Mouse (Mus musculus) large intestine, adult 2 months (tissue): Measurements from ENCODE around the gene Rem2. TPM values are rescaled to one million over a fixed set of nuclear protein-coding genes. Genes with fewer than 3 reads are reported as not detected.

Experiments
- DNase-seq: peaks from one replicate; pipeline ENCODE4 v3.0.0-alpha.2; 2012; ENCODE audit warnings: low read depth, low spot score
- WGBS: fragments of 180-500 bp; shearing (Covaris S2); methylation state at CpG from one replicate; pipeline ENCODE4 v1.1.7; 2018; 5-methylcytosine and 5-hydroxymethylcytosine counted together
- polyA plus RNA-seq: library from polyadenylated mRNA; depleted of rRNA; stranded (reverse); fragments of >200 nt; gene quantifications from 2 replicates; pipeline ENCODE4 v1.2.3, GENCODE M21; 2012; rRNA removed

The Rem2 gene
- 0.07 and 0.19 TPM in 2 replicates for polyA plus RNA-seq

DNA sequence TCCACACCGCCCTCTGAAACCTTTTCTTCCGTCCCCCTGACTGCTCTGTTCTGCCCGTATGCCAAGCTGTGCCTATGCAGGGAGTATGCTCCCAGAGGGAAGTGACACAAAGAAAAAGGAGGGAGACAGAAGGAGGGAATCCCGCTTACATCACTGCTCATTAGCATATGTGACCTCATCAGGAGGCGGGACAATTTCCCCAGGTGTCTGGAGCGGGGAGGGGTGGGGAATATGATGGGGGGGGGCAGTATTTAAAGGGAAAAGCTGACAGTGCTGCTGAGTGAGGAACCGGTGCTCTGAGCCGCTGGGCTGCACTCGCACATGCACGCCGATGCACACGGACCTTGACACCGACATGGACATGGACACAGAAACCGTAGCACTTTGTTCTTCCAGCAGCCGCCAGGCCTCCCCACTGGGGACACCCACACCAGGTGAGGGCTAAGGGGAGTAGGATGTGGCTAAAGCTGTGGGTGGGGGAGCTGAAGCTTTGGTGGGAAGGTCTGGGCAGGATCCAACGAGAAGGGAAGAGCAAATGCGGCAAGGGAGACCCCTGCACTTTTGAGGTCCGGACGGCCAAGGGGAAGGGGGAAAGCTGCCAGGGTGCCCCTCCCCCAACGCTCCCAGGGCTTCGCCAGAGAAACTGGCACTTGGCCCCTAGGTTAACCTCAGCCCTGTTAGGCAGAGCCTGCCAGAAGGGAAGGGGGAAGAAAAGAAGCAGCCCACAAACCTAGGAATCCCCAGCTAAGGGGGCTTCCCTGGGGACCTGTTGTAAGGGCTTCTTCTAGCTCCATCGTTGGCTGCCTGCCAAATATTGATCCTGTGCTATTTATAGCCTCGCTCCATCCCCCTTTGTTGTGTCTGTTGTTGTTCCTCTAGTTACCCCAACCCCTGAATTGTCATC is at the start of gene Rem2:
TSS of gene Rem2 (plus strand) at position 160 of the 904 bp plus-strand sequence.
- 5% methylated on average over 23 of the region's 23 CpGs for WGBS

DNA sequence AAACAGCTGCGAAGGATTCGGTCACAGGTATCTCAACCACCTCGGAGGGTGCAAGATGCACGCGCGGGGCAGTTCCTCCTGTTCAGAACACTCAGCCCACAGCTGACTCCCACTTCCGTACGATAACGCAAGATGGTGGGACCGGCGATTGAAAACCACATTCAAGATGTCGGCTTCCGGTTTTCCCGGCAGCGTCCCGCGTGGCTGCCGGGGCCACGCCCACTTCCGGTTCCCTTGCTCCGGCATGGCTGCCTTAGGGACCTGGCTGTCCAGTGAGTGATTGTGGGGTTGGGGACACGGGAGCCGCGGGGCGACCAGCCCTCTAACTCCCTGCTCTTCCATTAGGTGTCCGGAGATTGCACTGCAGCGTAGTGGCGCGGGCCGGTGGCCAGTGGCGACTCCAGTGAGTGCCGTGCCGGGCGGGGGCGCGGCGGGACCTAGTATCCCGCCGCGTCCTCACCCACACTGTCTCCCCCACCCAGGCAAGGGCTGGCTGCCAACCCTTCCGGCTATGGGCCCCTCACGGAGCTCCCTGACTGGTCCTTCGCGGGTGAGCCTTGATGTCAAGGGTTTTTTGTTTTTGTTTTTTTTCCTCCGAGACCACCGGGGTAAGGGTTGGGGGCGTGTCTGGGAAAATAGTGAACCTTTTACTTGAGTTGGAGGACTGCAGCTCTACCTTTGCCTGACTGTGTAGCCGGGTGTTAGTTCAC is 49.1 kb upstream of the Rem2 start, which contains the start of gene Mrpl52:
TSS of gene Mrpl52 (plus strand) at position 221 of the 710 bp plus-strand sequence.
- DNase-seq: no peak
- WGBS: under 1% methylated on average over 48 of the region's 48 CpGs

More for the DNA sequence above, at the start of gene Rem2:
- peak; percentile 72 for DNase-seq

DNA sequence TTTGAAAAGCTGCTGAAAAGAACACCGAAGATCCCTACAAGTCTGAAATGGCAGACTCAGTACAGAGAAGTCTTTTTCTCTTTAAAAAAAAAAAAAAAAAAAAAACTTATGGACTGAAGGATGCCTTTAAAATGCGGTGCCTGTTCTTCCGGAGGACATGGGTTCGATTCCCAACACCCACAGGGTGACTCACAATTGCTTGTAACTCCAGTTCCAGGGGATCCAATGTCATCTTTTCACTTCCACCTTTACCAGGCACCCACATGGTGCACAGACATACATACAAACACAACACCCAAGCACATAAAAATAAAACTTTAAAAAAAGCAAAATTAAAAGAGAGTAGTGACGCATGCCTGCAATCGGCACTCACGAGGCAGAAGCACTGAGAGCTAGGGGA is 48.2 kb upstream of the Rem2 start:
- DNase-seq: no peak
- WGBS: 73% methylated on average over 7 of the region's 7 CpGs

DNA sequence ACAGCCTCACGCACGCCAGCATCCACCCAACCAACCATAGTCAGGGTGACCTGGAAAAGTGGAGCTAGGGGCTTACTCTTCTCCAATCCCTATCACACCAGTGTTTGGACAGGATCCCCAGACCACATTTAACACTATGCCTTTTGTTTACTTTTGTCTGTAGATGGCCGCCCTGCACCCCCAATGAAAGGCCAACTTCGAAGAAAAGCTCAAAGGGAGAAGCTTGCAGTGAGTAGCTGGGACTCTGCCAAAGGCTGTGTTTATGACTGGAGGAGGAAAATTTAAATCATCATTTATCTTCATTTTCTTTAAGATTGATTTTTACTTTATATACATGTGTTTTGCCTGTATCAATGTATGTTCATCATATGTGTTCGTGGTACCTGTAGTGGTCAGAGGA is 47.5 kb upstream of the Rem2 start:
- WGBS: 83% methylated on average over 5 of the region's 5 CpGs
- no peak for DNase-seq

DNA sequence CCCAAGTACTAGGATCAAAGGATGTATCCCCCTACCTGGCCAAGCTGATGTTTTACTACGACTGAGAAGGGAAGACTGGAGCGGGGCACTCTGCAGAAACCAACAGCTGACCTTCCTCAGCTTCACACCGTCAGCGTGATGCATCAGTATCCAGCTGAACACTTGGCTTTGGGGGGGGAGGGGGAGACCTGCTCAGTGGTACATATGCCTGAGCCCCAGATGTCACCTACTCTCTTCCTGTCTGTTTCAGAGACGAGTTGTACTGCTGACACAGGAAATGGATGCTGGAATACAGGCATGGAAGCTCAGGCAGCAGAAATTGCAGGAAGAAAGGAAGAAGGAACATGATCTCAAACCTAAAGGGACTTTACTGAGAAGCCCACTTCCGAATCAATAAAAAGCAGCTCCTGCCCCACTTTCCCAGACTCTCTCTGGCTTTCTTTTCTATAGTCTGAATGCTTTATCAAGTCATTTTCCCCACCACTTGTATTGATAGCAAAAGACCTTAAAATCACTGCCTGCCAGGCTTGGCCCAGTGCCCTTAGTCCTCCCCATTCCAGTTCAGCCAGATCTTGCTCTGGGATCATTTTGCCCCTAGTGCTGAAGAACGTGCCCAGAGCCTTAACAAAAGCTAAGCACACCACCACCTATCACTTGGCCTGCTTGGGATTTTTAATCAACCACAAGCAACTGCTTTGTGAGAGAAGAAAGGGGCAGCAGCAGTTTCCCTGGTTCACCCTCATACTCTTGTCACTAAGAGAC is 46.4 kb upstream of the Rem2 start:
- DNase-seq: no peak
- 41% methylated on average over 7 of the region's 7 CpGs for WGBS

DNA sequence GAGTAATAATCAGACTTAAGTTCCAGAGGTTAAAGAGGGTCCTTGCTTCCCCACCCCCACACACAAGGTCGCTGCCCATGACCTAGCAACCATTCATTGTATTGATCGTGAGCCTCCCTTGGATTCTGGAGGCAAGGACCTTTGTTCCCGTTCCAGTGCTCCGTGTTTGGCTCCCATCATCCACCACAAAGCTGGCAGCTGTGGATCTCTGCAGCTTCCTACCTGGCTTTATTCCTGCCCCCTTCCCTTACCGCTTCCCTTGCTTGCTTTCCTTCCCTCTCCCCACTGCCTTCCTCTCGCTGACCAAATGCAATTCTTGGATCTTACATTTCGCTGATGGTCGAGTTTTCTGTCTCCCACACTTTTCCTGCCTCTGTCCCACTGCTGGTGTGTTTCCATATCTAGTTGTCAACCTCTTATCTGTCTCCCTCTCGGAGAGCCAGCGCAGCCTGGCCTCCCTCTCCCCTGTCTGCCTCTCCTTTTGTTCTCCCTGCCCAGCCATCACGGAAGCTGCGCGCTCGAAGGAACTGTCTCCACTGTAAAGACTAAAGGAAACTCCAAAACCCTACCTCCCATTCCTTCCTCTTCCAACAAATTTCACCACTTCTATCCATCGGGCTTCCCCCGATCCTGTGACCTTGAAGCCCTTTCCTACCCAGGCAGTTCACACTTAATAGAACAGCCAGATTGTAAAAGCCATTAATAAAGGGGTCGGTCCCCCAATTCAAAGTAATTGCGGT is 45.3 kb upstream of the Rem2 start:
- 12% methylated on average over 18 of the region's 18 CpGs for WGBS
- no peak for DNase-seq

DNA sequence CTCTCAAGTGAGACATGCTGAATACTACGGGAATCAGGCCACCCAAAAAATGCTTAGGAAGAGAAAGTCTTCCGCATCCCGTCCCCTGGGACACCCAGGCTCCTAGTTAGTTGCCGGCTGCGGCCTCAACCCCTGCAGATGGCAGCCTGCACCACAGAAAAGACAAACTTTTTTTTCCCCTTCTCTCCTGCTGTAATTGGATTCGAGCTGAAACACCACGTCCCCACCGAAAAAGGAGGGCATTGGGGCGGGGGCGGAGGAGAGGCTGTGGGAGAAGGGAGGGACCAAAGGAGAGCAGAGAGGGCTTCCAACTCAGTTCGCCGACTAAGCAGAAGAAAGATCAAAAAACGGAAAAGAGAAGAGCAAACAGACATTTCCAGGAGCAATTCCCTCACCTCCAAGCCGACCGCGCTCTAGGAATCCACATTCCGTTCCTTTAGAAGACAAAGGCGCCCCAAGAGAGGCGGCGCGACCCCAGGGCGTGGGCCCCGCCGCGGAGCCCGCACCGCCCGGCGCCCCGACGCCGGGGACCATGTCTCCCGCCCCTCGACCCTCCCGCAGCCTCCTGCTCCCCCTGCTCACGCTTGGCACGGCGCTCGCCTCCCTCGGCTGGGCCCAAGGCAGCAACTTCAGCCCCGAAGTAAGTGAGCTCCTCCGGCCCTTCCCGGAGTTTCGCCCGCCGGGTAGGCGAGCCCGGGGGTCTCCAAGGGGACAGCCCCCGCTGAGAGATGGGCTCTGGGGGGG is 44.4 kb upstream of the Rem2 start, which contains the start of gene Mmp14:
TSS of gene Mmp14 (plus strand) at position 279 of the 744 bp plus-strand sequence.
- no peak for DNase-seq
- WGBS: 3% methylated on average over 49 of the region's 49 CpGs

DNA sequence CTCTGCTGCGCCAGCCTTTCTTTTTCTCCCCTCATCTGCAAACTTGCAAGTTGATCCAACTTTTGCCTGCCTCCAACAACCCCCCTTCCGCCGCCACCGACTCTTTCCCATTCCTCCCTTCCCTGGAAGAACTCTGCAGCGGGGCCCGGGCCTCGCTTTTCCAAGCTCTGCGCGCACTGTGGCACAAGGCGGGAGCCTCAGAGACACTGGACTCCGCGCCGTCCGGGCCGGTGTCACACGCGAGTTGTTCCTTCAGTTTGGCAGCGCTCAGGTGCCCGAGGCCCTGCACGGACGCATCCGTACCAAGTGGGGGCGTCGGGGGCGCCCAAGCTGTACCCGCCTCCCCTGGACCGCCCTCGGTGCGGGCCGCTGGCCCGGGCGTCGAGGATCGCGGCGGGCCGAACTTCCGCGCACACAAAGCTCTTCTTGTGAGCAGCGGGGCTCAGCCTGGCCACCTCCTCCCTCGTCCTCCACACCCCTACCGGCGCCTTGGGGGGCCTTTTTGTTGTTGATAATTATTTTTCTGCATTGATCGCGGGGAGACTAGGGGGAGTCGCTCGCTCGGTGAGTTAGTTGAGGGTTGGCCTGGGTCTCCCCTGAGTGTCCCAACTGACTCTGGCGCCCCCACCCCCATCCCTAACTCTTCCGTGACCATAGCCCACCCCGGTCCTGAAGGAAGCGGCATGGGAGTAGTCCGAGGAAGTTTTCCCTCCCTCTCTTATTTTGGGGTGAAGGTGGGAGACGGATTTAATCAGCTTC is 43.6 kb upstream of the Rem2 start:
- WGBS: 2% methylated on average over 54 of the region's 54 CpGs
- no peak for DNase-seq

DNA sequence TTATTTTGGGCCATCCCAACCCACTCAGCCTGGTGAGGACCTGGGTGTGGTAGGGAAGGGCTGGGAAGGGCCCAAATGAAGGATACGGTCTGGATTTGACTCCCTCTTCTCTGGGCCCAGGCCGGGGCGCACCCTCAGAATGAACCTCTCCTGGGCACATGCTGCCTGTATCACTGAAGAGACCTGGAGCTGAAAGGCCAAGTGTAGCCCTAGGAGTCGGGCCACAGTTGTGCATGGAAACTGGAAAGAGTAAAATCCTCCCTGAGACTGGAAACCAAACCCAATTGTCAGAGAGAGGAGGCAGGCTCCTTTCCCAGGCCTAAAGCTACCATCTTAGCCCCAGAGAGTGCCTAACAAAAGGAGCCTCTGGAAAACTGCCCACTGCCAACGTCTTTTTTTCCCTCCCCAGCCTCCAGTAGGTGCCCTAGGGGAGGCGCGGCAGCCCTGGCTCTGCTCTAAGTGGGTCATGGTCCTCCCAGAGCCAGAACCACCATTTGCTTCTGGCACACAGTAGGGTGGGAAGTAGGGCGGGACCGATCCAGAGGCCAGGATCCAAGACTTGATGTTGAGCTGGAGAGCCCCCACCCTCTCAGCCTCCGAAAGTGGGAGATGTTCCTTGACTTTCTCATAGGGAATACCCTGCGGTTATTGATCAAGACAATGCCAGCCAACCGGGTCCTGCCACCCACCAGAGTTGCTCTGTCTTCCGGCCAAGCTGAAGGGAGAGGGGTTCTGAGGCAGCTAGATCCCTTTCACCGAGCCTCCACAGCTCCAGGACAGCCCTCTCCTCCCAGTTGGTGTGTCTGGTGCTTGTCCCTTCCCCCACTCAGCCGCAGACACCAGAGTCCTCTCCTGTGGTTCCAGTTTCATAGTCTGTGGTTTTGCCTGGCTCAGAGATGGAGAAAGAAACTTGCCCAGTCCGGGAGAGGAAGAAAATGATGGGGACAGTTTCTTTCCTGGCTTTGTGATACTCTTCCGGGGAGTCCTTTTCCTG is 42.8 kb upstream of the Rem2 start:
- DNase-seq: no peak

DNA sequence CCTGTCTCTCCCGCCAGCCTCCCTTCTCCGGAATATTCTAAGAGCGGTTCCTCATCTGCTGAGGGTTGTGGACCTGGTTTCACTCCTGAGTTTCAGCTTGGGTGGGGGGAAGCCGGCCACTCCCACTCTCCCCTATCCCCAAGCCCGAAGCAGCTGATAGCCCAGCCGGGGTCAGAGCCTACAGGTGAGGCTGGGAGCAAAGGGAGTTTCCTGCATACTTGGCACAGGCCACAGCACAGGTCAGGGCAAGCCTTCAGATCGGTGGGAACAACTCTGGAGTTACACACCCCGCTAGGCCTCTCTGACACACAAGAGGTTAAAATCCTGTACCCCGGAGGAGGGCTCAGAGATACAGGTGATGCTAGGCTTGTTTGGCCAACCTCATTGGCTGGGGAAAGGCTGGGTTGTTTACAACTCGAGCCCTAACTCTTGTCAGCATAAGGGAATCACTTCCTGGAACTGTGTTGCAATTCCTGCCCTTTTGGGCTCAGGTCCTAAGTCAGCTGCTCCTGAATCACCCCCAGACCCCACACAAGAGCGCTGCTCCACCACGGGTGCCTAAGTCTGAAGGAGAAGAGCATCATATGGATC is 41.9 kb upstream of the Rem2 start:
- 18% methylated on average over 12 of the region's 12 CpGs for WGBS
- DNase-seq: no peak

More for the DNA sequence above, 42.8 kb upstream of the Rem2 start:
- 12% methylated on average over 17 of the region's 17 CpGs for WGBS

DNA sequence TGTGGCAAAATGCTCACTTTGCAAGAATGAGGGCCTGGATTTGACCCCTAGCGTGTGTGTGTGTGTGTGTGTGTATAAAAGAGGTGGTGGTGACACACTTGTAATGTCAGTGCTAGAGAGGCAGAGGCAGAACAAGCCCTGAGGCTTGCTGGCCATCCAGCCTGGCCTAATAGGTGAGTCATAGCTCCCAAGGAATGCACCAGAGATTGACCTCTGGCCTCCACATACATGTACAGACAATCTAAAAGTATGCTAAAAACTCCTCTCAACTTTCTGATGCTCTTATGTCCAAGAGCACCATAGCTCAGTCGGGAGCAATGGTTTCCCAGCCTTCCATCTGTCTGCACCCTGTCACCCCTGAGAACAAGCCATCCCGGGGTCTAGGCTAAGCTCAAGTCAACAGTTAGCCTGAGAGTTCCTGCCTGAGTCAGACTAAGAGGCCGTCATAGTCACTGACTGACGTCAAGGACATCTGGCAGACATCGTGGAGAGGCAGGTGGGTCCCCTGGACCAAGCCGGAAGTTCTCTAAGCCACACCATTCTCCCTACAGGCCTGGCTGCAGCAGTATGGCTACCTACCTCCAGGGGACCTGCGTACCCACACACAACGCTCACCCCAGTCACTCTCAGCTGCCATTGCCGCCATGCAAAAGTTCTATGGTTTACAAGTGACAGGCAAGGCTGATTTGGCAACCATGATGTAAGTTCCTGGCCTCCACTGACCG is 40.5 kb upstream of the Rem2 start:
- 72% methylated on average over 11 of the region's 11 CpGs for WGBS

DNA sequence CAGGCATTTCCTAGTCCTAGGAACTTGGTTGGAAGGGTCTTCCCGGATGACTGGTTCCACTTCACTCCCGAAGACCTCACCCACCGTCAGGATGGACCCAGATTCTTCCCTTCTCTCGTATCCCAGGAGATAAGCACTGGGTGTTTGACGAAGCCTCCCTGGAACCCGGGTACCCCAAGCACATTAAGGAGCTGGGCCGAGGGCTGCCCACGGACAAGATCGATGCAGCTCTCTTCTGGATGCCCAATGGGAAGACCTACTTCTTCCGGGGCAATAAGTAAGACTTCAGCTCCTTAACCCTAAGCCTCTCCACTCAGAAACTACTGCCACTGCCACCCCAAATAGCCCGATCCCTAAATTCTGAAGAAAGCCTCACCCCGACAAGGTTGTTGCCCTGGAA is 36.7 kb upstream of the Rem2 start:
- 91% methylated on average over 12 of the region's 12 CpGs for WGBS

More for the DNA sequence above, 40.5 kb upstream of the Rem2 start:
- DNase-seq: no peak

DNA sequence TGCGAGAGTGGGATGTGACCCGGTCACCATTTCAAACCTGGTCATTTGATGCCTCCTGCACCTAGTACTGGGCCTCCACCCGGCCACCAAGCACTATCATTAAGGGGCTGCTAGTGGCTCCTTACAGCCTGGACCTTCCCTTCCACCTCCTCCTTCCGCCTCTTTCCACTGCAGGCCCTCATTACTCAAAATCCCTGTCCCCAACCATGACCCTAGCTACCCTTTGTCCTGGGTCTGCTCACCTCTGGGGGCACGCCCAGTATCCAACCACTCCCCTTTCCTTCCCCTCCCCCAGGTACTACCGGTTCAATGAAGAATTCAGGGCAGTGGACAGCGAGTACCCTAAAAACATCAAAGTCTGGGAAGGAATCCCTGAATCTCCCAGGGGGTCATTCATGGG is 36.3 kb upstream of the Rem2 start:
- DNase-seq: no peak

More for the DNA sequence above, 36.7 kb upstream of the Rem2 start:
- DNase-seq: no peak

DNA sequence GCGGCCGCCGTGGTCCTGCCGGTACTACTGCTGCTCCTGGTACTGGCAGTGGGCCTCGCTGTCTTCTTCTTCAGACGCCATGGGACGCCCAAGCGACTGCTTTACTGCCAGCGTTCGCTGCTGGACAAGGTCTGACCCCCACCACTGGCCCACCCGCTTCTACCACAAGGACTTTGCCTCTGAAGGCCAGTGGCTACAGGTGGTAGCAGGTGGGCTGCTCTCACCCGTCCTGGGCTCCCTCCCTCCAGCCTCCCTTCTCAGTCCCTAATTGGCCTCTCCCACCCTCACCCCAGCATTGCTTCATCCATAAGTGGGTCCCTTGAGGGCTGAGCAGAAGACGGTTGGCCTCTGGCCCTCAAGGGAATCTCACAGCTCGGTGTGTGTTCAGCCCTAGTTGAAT is 35.4 kb upstream of the Rem2 start:
- DNase-seq: no peak
- WGBS: 90% methylated on average over 14 of the region's 14 CpGs

More for the DNA sequence above, 36.3 kb upstream of the Rem2 start:
- WGBS: 74% methylated on average over 7 of the region's 7 CpGs

DNA sequence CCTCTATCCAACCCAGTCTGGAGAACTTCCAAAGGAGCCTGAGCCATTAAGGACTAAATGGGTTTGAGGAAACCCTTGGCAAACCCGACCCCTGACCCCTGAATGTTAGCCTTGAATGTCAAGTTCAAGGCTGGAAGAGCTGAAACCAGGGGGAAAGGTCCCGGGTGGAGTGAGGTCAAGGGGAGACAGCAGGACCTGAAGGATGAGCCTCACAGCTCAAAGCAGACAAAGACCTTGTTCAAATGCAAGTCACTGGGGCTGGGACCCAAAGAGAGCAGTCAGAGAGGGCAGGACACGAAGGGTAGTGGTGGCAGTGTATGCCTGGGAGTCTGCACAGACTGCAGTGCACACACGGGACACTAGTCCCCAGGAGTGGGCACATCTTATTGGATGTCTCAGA is 34.5 kb upstream of the Rem2 start:
- WGBS: 71% methylated on average over 4 of the region's 4 CpGs
- DNase-seq: no peak

DNA sequence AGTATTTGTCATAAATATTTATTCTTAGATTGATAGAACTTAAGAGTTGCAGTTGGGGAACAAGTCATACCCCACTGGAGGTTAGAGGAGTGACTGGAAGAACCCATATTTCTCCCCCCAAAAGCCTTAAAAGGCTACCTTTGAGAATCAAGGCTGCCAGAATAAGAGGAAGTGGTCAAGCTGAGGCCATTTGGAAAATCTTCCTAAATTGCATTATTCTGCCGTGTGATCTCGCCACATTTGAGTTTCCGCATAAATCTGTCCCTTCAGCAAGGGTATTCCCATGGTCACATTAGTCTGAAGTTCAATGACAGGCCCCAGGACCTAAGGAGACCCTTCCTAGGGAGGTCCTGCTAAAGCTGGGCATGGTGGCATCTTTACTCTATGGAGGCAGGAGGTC is 33.4 kb upstream of the Rem2 start:
- 81% methylated on average over 3 of the region's 3 CpGs for WGBS
- DNase-seq: no peak
